Mouse (Mus musculus): ENCODE data around the gene Vps33b. TPM values are rescaled to one million over a fixed set of nuclear protein-coding genes. Genes with fewer than 3 reads are reported as not detected.

Gene Vps33b
- polyA plus RNA-seq, 1 experiment: 21.9 TPM

DNA sequence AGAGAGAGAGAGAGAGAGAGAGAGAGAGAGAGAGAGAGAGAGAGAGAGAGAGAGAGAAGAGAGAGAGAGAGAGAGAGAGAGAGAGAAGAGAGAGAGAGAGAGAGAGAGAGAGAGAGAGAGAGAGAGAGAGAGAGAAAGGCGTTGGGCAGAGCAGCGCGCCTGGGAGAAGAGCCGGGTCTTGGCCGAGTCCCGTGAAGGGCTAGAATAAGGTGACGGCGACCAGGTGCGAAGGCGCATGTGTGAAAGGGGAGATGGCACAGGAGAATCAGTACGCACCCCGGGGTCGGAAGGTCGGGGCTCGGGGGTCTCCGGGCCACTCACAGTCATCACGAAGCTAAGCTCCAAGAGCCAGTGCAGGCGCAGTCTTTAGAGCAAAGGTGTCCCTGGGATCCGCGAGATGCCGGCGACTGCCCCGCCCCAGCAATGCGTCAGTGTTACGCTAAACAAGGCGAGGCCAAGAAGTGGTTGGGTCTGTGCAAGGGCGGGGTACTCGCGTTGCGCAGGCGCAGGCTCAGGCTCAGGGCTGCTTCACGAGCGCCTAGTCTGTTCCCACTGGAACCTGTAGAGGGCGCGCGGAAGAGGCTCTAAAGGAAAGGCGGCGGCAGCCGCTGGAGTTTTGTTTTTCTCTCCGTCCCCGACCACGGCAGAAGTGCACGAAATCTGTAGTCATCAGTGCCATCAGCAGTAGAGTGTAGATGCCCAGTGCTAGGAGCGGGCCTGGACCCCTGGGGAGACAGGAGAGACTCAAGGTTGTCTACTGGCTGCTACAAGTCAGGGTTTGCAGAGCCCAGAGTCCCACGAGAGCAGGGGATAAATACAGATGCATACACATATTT is 70.6 kb downstream of the Vps33b start:
- Histone ChIP-seq H3K4me3 (ENCODE audit: control insufficient read depth, insufficient read depth, low read length) (peak overlapping the region; percentile 76), H3K4me1 (replicated peaks; ENCODE audit: control insufficient read depth, insufficient read depth, low read length) (peaks cover 19% of the 10 kb centered on the region), H3K27ac (ENCODE audit: control insufficient read depth, insufficient read depth, low read length) (peak overlapping the region; percentile 75), H3K27me3 (ENCODE audit: control insufficient read depth, insufficient read depth, low read length) (no peaks in the 10 kb centered on the region), H3K36me3 (ENCODE audit: control insufficient read depth, insufficient read depth, low read length) (peaks cover 18% of the 10 kb centered on the region)
- WGBS: under 1% methylated on average over 45 of the region's 45 CpGs
- DNase-seq: peak; percentile 98
- TF ChIP-seq POLR2A (IDR thresholded peaks at IDR 0.05; ENCODE audit: control insufficient read depth, extremely low read depth, insufficient read depth, low read length, poor library complexity) (peak; percentile 83), CTCF (IDR thresholded peaks at IDR 0.05; ENCODE audit: borderline replicate concordance, control insufficient read depth, extremely low read depth, insufficient read depth, low read length, poor library complexity) (peak; percentile 93)

DNA sequence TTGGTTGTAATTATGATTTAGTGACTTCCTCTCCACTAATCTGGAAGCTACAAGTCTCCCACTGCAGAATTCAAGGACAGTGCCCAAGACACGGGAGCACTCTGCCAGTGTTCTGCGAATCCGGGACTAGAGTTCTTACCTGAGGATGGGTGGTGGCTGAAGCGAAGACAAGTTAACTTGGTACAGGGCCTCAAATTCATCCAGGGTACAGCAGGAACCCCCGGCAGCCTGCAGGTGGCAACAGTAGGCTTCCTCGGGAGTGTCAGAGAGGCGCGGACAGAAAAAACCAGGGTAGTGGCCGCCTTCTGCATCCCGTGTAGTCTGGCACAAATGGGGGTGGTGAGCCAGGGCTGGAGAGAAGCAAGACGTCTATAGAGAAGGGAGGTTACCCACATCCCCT is 71.3 kb downstream of the Vps33b start, which contains the start of gene Unc45a:
Gene Unc45a (minus strand): TSS at position 213 of the 400 bp plus-strand sequence.
- Histone ChIP-seq H3K27ac (ENCODE audit: control insufficient read depth, insufficient read depth, low read length) (peak within 1 kb of the TSS; percentile 75), H3K36me3 (ENCODE audit: control insufficient read depth, insufficient read depth, low read length) (peaks cover 11% of the 10 kb centered on the region), H3K4me3 (ENCODE audit: control insufficient read depth, insufficient read depth, low read length) (peak within 1 kb of the TSS; percentile 76), H3K27me3 (ENCODE audit: control insufficient read depth, insufficient read depth, low read length) (no peaks in the 10 kb centered on the region), H3K4me1 (replicated peaks; ENCODE audit: control insufficient read depth, insufficient read depth, low read length) (peaks cover 19% of the 10 kb centered on the region)
- TF ChIP-seq CTCF (IDR thresholded peaks at IDR 0.05; ENCODE audit: borderline replicate concordance, control insufficient read depth, extremely low read depth, insufficient read depth, low read length, poor library complexity) (peak; percentile 83), POLR2A (IDR thresholded peaks at IDR 0.05; ENCODE audit: control insufficient read depth, extremely low read depth, insufficient read depth, low read length, poor library complexity) (peak; percentile 30; the same call in 1 of the 2 replicates)
- 2% methylated on average over 11 of the region's 11 CpGs for WGBS
- DNase-seq: peak; percentile 86

Other genes starting within 250 kb of the Vps33b start
- gene Zfp710, start 244.8 kb upstream of the Vps33b start, polyA plus RNA-seq (2012; rRNA removed): 62.1 and 63.1 TPM in 2 replicates
- gene Idh2, start 154.3 kb upstream of the Vps33b start, polyA plus RNA-seq (2012; rRNA removed): 168 and 225 TPM in 2 replicates
- 37.4 and 44.1 TPM in 2 replicates for gene Sema4b, start 82.8 kb upstream of the Vps33b start, polyA plus RNA-seq (2012; rRNA removed)
- gene Cib1, start 36.8 kb upstream of the Vps33b start, polyA plus RNA-seq (2012; rRNA removed): 152 and 192 TPM in 2 replicates
- gene Gdpgp1, start 36.8 kb upstream of the Vps33b start, polyA plus RNA-seq (2012; rRNA removed): 5.3 and 5.4 TPM in 2 replicates
- 0.54 and 0.62 TPM in 2 replicates for gene Ttll13, start 23.3 kb upstream of the Vps33b start, polyA plus RNA-seq (2012; rRNA removed)
- gene Ngrn, start 8.4 kb upstream of the Vps33b start, polyA plus RNA-seq (2012; rRNA removed): 43.2 and 53.8 TPM in 2 replicates
- 80.6 and 84.4 TPM in 2 replicates for gene Prc1, start 24.8 kb downstream of the Vps33b start, polyA plus RNA-seq (2012; rRNA removed)
- 17.6 and 20.4 TPM in 2 replicates for gene Rccd1, start 54.8 kb downstream of the Vps33b start, polyA plus RNA-seq (2012; rRNA removed)
- 97.7 and 105 TPM in 2 replicates for gene Unc45a, start 71.4 kb downstream of the Vps33b start, polyA plus RNA-seq (2012; rRNA removed)
- 22.9 and 24.9 TPM in 2 replicates for gene Hddc3, start 73.5 kb downstream of the Vps33b start, polyA plus RNA-seq (2012; rRNA removed)
- 188 and 213 TPM in 2 replicates for gene Man2a2, start 101.7 kb downstream of the Vps33b start, polyA plus RNA-seq (2012; rRNA removed)
- gene Fes, start 118.3 kb downstream of the Vps33b start, polyA plus RNA-seq (2012; rRNA removed): 21.6 and 27.3 TPM in 2 replicates
- 56.4 and 62.9 TPM in 2 replicates for gene Furin, start 135.8 kb downstream of the Vps33b start, polyA plus RNA-seq (2012; rRNA removed)

All from thymus, adult 2 months (tissue).